Mouse (Mus musculus): ENCODE measurements around the gene Ppfibp2.

- no peak for TF ChIP-seq POLR2A (IDR thresholded peaks at IDR 0.05; ENCODE audit: borderline replicate concordance, extremely low read depth, low read depth, low read length)
- no peak for TF ChIP-seq CTCF (IDR thresholded peaks at IDR 0.05; ENCODE audit: insufficient read depth, low read length)
Observed at GRCm38 (mm10) chr7:107663621-107664020, 68.6 kb downstream of the Ppfibp2 start.
